Comparison of ENCODE assay signal across 20 mouse cellular contexts in the genomic region with DNA sequence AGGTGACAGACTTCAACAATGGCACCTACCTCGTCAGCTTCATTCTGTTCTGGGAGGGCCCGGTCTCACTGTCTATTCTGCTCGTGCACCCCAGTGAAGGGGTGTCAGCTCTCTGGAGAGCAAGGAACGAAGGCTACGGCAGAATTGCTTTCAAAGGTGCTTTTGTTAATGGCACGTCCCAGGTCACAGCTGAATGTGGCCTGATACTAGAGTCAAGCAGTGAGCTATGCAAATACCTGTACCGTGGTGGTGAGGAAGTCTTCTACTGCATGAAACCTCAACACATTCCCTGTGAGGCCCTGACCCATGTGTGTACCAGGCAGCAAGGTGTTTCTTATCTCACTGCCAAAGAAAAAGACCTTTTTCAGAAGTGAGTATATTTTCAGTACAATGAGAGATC. TPM values are rescaled to one million over a fixed set of nuclear protein-coding genes. Genes with fewer than 3 reads are reported as not detected.
DNase-seq lines count a peak whose midpoint lies in the region; ATAC-seq and TF ChIP-seq lines count a peak whose summit lies in the region.
"Had no signal": no experiment of that assay in that cellular context is flagged by ENCODE, and none has a peak within 500 bp of the region (broad histone marks: within the 10 kb centered on the region; RNA-seq: fewer than 3 reads in every experiment).

No protein-coding gene starts in this region.

- peak overlapping the region; percentile 61 for H3K4me3 ChIP-seq in spleen, adult 2 months (ENCODE audit: extremely low read depth, insufficient read depth, insufficient read length)
- H3K4me3 ChIP-seq in macrophage (ENCODE audit: inconsistent target), result no peak overlapping the region
- no peak overlapping the region for H3K4me3 ChIP-seq in forebrain, embryonic 16.5 days (replicated peaks; ENCODE audit: low read length)
- no peak overlapping the region for H3K4me3 ChIP-seq in midbrain, embryonic 11.5 days (ENCODE audit: low read depth, low read length)
- H3K4me3 ChIP-seq: embryonic facial prominence, embryonic 15.5 days; erythroblast, embryonic 14.5 days; forebrain, embryonic 10.5 days; heart, adult 2 months; heart, embryonic 12.5 days; hindbrain, embryonic 10.5 days; hindbrain, embryonic 15.5 days had no signal

- H3K9me3 ChIP-seq in forebrain, embryonic 16.5 days (ENCODE audit: control insufficient read depth, low read length), result no peaks in the 10 kb centered on the region
- H3K9me3 ChIP-seq in midbrain, embryonic 11.5 days (ENCODE audit: control insufficient read depth, low read length), result no peaks in the 10 kb centered on the region
- H3K9me3 ChIP-seq: embryonic facial prominence, embryonic 15.5 days; forebrain, embryonic 10.5 days; heart, embryonic 12.5 days; hindbrain, embryonic 10.5 days; hindbrain, embryonic 15.5 days had no signal

- peak in 1 of 2 experiments; percentile 66 for DNase-seq in spleen, adult 2 months (ENCODE audit: low read depth in 1 of 2, low spot score in 2 of 2)
- no peak for DNase-seq in spleen, postnatal 14 days (ENCODE audit: low spot score in 2 of 2)
- DNase-seq in spleen, postnatal 4 days (ENCODE audit: low spot score in 2 of 2), result peak; percentile 33 to 65
- DNase-seq in midbrain, embryonic 11.5 days (ENCODE audit: low spot score, missing footprints), result no peak
- DNase-seq: adrenal gland, postnatal 10 days; cerebellum, adult 18-20 months; cerebellum, adult 9-11 months; embryo, embryonic 11 days; gastrocnemius, postnatal 10 days had no signal

- H3K4me1 ChIP-seq in spleen, adult 2 months (ENCODE audit: control insufficient read depth, insufficient read depth, insufficient read length), result peaks cover 19% of the 10 kb centered on the region
- H3K4me1 ChIP-seq in forebrain, embryonic 16.5 days (replicated peaks; ENCODE audit: control insufficient read depth, insufficient read depth, low read length), result no peaks in the 10 kb centered on the region
- no peaks in the 10 kb centered on the region for H3K4me1 ChIP-seq in midbrain, embryonic 11.5 days (ENCODE audit: control insufficient read depth, insufficient read depth, low read length)
- H3K4me1 ChIP-seq: embryonic facial prominence, embryonic 15.5 days; forebrain, embryonic 10.5 days; heart, embryonic 12.5 days; hindbrain, embryonic 10.5 days; hindbrain, embryonic 15.5 days had no signal

- 50% methylated on average over 7 of the region's 7 CpGs for WGBS in spleen, adult 2 months
- WGBS in macrophage (ENCODE audit: missing documents), result 86% methylated on average over 7 of the region's 7 CpGs
- 85% methylated on average over 7 of the region's 7 CpGs for WGBS in forebrain, embryonic 16.5 days
- 83% methylated on average over 7 of the region's 7 CpGs for WGBS in midbrain, embryonic 11.5 days

- TF ChIP-seq CTCF in spleen, adult 2 months (IDR thresholded peaks at IDR 0.05; ENCODE audit: extremely low read depth, insufficient read depth, insufficient read length, insufficient replicate concordance), result no peak

- no peak overlapping the region for H3K4me2 ChIP-seq in forebrain, embryonic 16.5 days (ENCODE audit: low read length)
- H3K4me2 ChIP-seq in midbrain, embryonic 11.5 days, result no peak overlapping the region
- H3K4me2 ChIP-seq: embryonic facial prominence, embryonic 15.5 days; heart, embryonic 12.5 days; hindbrain, embryonic 15.5 days had no signal

- no peak for ATAC-seq in forebrain, embryonic 16.5 days
- no peak for ATAC-seq in midbrain, embryonic 11.5 days (ENCODE audit: low FRiP score)
- ATAC-seq: CD4-positive, CD25-positive, alpha-beta regulatory T cell, adult 4 months; forebrain, embryonic 14.5 days had no signal

- H3K9ac ChIP-seq in forebrain, embryonic 16.5 days (replicated peaks; ENCODE audit: low read depth, low read length), result no peak overlapping the region
- H3K9ac ChIP-seq in midbrain, embryonic 11.5 days (ENCODE audit: low read length), result no peak overlapping the region
- H3K9ac ChIP-seq: embryonic facial prominence, embryonic 15.5 days; heart, embryonic 12.5 days; hindbrain, embryonic 15.5 days had no signal

- H3K27ac ChIP-seq in spleen, adult 2 months (ENCODE audit: insufficient read depth, low read length), result peak overlapping the region; percentile 70
- peak overlapping the region; percentile 98 for H3K27ac ChIP-seq in macrophage
- H3K27ac ChIP-seq in forebrain, embryonic 16.5 days (ENCODE audit: low read length), result no peak overlapping the region
- H3K27ac ChIP-seq in midbrain, embryonic 11.5 days (ENCODE audit: low read depth, low read length), result no peak overlapping the region
- H3K27ac ChIP-seq: embryonic facial prominence, embryonic 15.5 days; forebrain, embryonic 10.5 days; heart, adult 2 months; hindbrain, embryonic 10.5 days; hindbrain, embryonic 15.5 days had no signal

- peaks cover 28% of the 10 kb centered on the region; the same call in 1 of the 2 replicates for H3K79me2 ChIP-seq in macrophage (ENCODE audit: inconsistent target)

- no peaks in the 10 kb centered on the region; the same call in 1 of the 2 replicates for H3K36me3 ChIP-seq in spleen, adult 2 months (ENCODE audit: control insufficient read depth, insufficient read depth, low read length)
- H3K36me3 ChIP-seq in macrophage (ENCODE audit: inconsistent target), result peaks cover 14% of the 10 kb centered on the region; the same call in 1 of the 2 replicates
- H3K36me3 ChIP-seq in forebrain, embryonic 16.5 days (ENCODE audit: control insufficient read depth, insufficient read depth), result no peaks in the 10 kb centered on the region
- H3K36me3 ChIP-seq in midbrain, embryonic 11.5 days (ENCODE audit: control insufficient read depth, insufficient read depth, low read length), result no peaks in the 10 kb centered on the region
- H3K36me3 ChIP-seq: embryonic facial prominence, embryonic 15.5 days; forebrain, embryonic 10.5 days; heart, embryonic 12.5 days; hindbrain, embryonic 10.5 days; hindbrain, embryonic 15.5 days had no signal

- TF ChIP-seq POLR2A in spleen, adult 2 months (IDR thresholded peaks at IDR 0.05; ENCODE audit: low read depth, low read length), result no peak; the same call in 1 of the 2 replicates

- H3K27me3 ChIP-seq in spleen, adult 2 months (ENCODE audit: control insufficient read depth, insufficient read depth, low read length), result no peaks in the 10 kb centered on the region
- H3K27me3 ChIP-seq in forebrain, embryonic 16.5 days (replicated peaks; ENCODE audit: control insufficient read depth, insufficient read depth, low read length), result no peaks in the 10 kb centered on the region
- H3K27me3 ChIP-seq in midbrain, embryonic 11.5 days (ENCODE audit: control insufficient read depth, insufficient read depth, low read length), result no peaks in the 10 kb centered on the region
- H3K27me3 ChIP-seq: embryonic facial prominence, embryonic 15.5 days; heart, embryonic 12.5 days; hindbrain, embryonic 15.5 days had no signal

RNA-seq across cellular contexts. Expression of a gene that starts 60.0 kb away (rescaled TPM):
- 47.9 and 50.0 TPM in 2 replicates for polyA plus RNA-seq in spleen, adult 2 months (2012; rRNA removed)
- total RNA-seq in macrophage (2018; cell fraction: chromatin; rRNA removed), result 10 to 100 TPM; 12.5 to 83.7 (median 40.1) TPM
- total RNA-seq in macrophage (2018; cell fraction: cytosol; rRNA removed), result 10 to 100 TPM; 64.1 to 98.4 (median 74.4) TPM
- total RNA-seq in macrophage (2018; cell fraction: nucleus; rRNA removed), result 10 to 100 TPM; 18.5 to 71.2 (median 41.4) TPM
- polyA plus RNA-seq in macrophage (2018), result 92.9 to 181 TPM (median 121 TPM) in 3 replicates
- polyA plus RNA-seq in forebrain, embryonic 16.5 days (2015; fragmentation: Nextera tagmentation; extraction: Ambion mirVana), result 113 and 117 TPM in 2 replicates
- polyA plus RNA-seq in midbrain, embryonic 11.5 days (2014; fragmentation: Nextera tagmentation; extraction: Ambion mirVana), result 72.0 and 79.6 TPM in 2 replicates

Comparison
In these comparisons a context has a peak if more than half of its experiments do, and no peak if none do; other contexts are left out.
1. DNase-seq: peak in spleen, postnatal 4 days (2 of 2); none in spleen, postnatal 14 days (0 of 2) and midbrain, embryonic 11.5 days (single experiment).
2. H3K27ac ChIP-seq: peak in spleen, adult 2 months (single experiment) and macrophage (single experiment); none in forebrain, embryonic 16.5 days (single experiment) and midbrain, embryonic 11.5 days (single experiment).